Mouse (Mus musculus): ENCODE results near the gene Cnbd2.

The Cnbd2 gene

GRCm38 (mm10) chr2:156311441-156311840 lies 658 bp upstream of the Cnbd2 start:
- DNase-seq (ENCODE audit: low spot score in 2 of 2) = no peak

- DNase-seq (ENCODE audit: low spot score in 2 of 2) = peak; percentile 56 to 59
These were observed 233 bp upstream of the Cnbd2 start for GRCm38 (mm10) chr2:156311841-156312291.

GRCm38 (mm10) chr2:156313153-156313552 lies 1.1 kb downstream of the Cnbd2 start:
- DNase-seq (ENCODE audit: low spot score in 2 of 2) = no peak

- DNase-seq (ENCODE audit: low spot score in 2 of 2) = no peak
These were observed 2.7 kb downstream of the Cnbd2 start for GRCm38 (mm10) chr2:156314811-156315210.

- DNase-seq (ENCODE audit: low spot score in 2 of 2) = no peak
These were observed 6.4 kb downstream of the Cnbd2 start for GRCm38 (mm10) chr2:156318491-156318890.

- DNase-seq (ENCODE audit: low spot score in 2 of 2) = no peak
These were observed 9.4 kb downstream of the Cnbd2 start for GRCm38 (mm10) chr2:156321538-156321937.

GRCm38 (mm10) chr2:156324116-156324588 lies 12.1 kb downstream of the Cnbd2 start:
- peak; percentile 50 to 63 for DNase-seq (ENCODE audit: low spot score in 2 of 2)

- DNase-seq (ENCODE audit: low spot score in 2 of 2) = no peak
These were observed 12.6 kb downstream of the Cnbd2 start for GRCm38 (mm10) chr2:156324681-156325080.

GRCm38 (mm10) chr2:156330681-156331080 lies 18.6 kb downstream of the Cnbd2 start:
- DNase-seq (ENCODE audit: low spot score in 2 of 2) = no peak

GRCm38 (mm10) chr2:156331446-156331965 lies 19.4 kb downstream of the Cnbd2 start:
- DNase-seq (ENCODE audit: low spot score in 2 of 2) = no peak

- no peak for DNase-seq (ENCODE audit: low spot score in 2 of 2)
These were observed 28.0 kb downstream of the Cnbd2 start for GRCm38 (mm10) chr2:156340078-156340477.

- no peak for DNase-seq (ENCODE audit: low spot score in 2 of 2)
These were observed 32.9 kb downstream of the Cnbd2 start for GRCm38 (mm10) chr2:156344775-156345532.

- no peak for DNase-seq (ENCODE audit: low spot score in 2 of 2)
These were observed 36.7 kb downstream of the Cnbd2 start for GRCm38 (mm10) chr2:156348812-156349211.

GRCm38 (mm10) chr2:156349286-156349848 lies 37.3 kb downstream of the Cnbd2 start:
- DNase-seq (ENCODE audit: low spot score in 2 of 2) = peak in 1 of 2 experiments; percentile 50

GRCm38 (mm10) chr2:156351243-156351642 lies 39.1 kb downstream of the Cnbd2 start:
- no peak for DNase-seq (ENCODE audit: low spot score in 2 of 2)

GRCm38 (mm10) chr2:156352413-156353165 lies 40.5 kb downstream of the Cnbd2 start:
- DNase-seq (ENCODE audit: low spot score in 2 of 2) = no peak

- DNase-seq (ENCODE audit: low spot score in 2 of 2) = peak in 1 of 2 experiments; percentile 44
These were observed 41.2 kb downstream of the Cnbd2 start for GRCm38 (mm10) chr2:156353265-156353692.

GRCm38 (mm10) chr2:156356031-156356430 lies 43.9 kb downstream of the Cnbd2 start:
- peak; percentile 70 to 76 for DNase-seq (ENCODE audit: low spot score in 2 of 2)

- DNase-seq (ENCODE audit: low spot score in 2 of 2) = peak; percentile 71 to 84
These were observed 56.4 kb downstream of the Cnbd2 start for GRCm38 (mm10) chr2:156368465-156368864.

GRCm38 (mm10) chr2:156370896-156371295 lies 58.8 kb downstream of the Cnbd2 start:
- no peak for DNase-seq (ENCODE audit: low spot score in 2 of 2)

GRCm38 (mm10) chr2:156376956-156377355 lies 64.9 kb downstream of the Cnbd2 start:
- peak in 1 of 2 experiments; percentile 28 for DNase-seq (ENCODE audit: low spot score in 2 of 2)

- DNase-seq (ENCODE audit: low spot score in 2 of 2) = peak; percentile 50 to 66
These were observed 67.8 kb downstream of the Cnbd2 start for GRCm38 (mm10) chr2:156379929-156380328.

Measured in right cerebral cortex, postnatal 10 days (tissue).